Mouse (Mus musculus): ENCODE data around the gene Gm266.

DNA sequence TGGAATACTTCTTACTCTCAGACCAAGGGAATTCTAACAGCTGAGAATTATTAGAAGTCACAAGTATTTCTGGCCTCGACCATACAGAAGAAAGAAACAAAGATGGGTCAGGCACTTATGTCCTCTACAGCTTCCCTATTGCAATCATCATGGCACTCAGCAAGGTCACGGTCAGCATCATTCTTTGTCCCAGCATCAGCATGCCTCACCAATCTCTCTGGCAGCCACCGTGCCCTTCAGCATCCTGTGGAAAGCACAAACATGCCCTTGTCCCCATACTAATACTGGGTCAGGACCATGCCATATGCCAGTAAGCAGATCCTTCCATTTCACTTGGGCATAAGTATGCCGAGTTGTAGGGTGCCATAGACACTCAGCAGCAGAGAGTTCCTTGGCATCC, 9.3 kb upstream of the Gm266 start:
- TF ChIP-seq POLR2A (IDR thresholded peaks at IDR 0.05; ENCODE audit: control insufficient read depth, low read depth, low read length) (no peak), CTCF (IDR thresholded peaks at IDR 0.05; ENCODE audit: control insufficient read depth, insufficient read depth, insufficient replicate concordance, low read depth, low read length) (no peak)

Data from testis, adult 2 months (tissue).